Mouse (Mus musculus) olfactory bulb, adult 2 months (tissue): ENCODE results near the gene Traf1. TPM values are rescaled to one million over a fixed set of nuclear protein-coding genes. Genes with fewer than 3 reads are reported as not detected.

Source experiments
- H3K27ac ChIP-seq: fragments of 200-500 bp; 2 replicates; pipeline ENCODE4 v1.5.1; 2012; ENCODE audit warnings: low read depth, low read length; ENCODE audit not compliant: insufficient read depth
- H3K4me1 ChIP-seq: fragments of 200-500 bp; 2 replicates; pipeline ENCODE4 v1.6.1; 2012; ENCODE audit warnings: low read length; ENCODE audit not compliant: control insufficient read depth, insufficient read depth
- H3K4me3 ChIP-seq: fragments of 200-500 bp; 2 replicates; pipeline ENCODE4 v1.5.1; 2012; ENCODE audit warnings: mild to moderate bottlenecking, low read depth, low read length, moderate library complexity; ENCODE audit not compliant: insufficient read depth
- CTCF ChIP-seq: fragments of 200-500 bp; IDR thresholded peaks from 2 replicates; pipeline ENCODE4 v1.5.1; 2012; ENCODE audit warnings: low read depth, mild to moderate bottlenecking, low read length, moderate library complexity; ENCODE audit not compliant: insufficient read depth
- POLR2A ChIP-seq: fragments of 200-500 bp; IDR thresholded peaks from 2 replicates; pipeline ENCODE4 v1.6.1; 2012; ENCODE audit warnings: mild to moderate bottlenecking, low read depth, low read length, moderate library complexity; ENCODE audit not compliant: insufficient read depth
- WGBS: fragments of 180-500 bp; shearing (Covaris S2); methylation state at CpG from one replicate; pipeline ENCODE4 v1.1.7; 2018; 5-methylcytosine and 5-hydroxymethylcytosine counted together
- polyA plus RNA-seq: library from polyadenylated mRNA; stranded (reverse); fragments of >200 nt; gene quantifications from 2 replicates; pipeline ENCODE4 v1.2.4, GENCODE M21; 2012; ENCODE audit warnings: low replicate concordance; ENCODE audit not compliant: missing spikeins, insufficient read depth, insufficient read length

The Traf1 gene
- polyA plus RNA-seq, 1 experiment: not detected

GRCm38 (mm10) chr2:34951469-34951868 lies 10.1 kb downstream of the Traf1 start:
- Histone ChIP-seq H3K4me1 (no peaks in the 10 kb centered on the region), H3K4me3 (no peak overlapping the region)

GRCm38 (mm10) chr2:34948622-34949021 lies 12.9 kb downstream of the Traf1 start:
- TF ChIP-seq CTCF (no peak), POLR2A (no peak)
- WGBS: 41% methylated on average over 2 of the region's 2 CpGs
- H3K4me3 ChIP-seq: no peak overlapping the region
- no peak overlapping the region for H3K27ac ChIP-seq
- H3K4me1 ChIP-seq: peaks cover 5% of the 10 kb centered on the region; the same call in 1 of the 2 replicates

More at GRCm38 (mm10) chr2:34951469-34951868, 10.1 kb downstream of the Traf1 start:
- TF ChIP-seq POLR2A (no peak), CTCF (no peak)
- no peak overlapping the region for H3K27ac ChIP-seq

GRCm38 (mm10) chr2:34946046-34946445 lies 15.5 kb downstream of the Traf1 start:
- no peak for TF ChIP-seq CTCF
- TF ChIP-seq POLR2A: no peak
- WGBS: 43% methylated on average over 4 of the region's 4 CpGs
- Histone ChIP-seq H3K4me1 (peaks cover 6% of the 10 kb centered on the region; the same call in 1 of the 2 replicates), H3K4me3 (no peak overlapping the region), H3K27ac (no peak overlapping the region)

GRCm38 (mm10) chr2:34945580-34945979 lies 16.0 kb downstream of the Traf1 start:
- H3K4me3 ChIP-seq: no peak overlapping the region

GRCm38 (mm10) chr2:34944761-34945160 lies 16.8 kb downstream of the Traf1 start:
- WGBS: 46% methylated on average over 8 of the region's 8 CpGs
- peaks cover 6% of the 10 kb centered on the region; the same call in 1 of the 2 replicates for H3K4me1 ChIP-seq
- no peak overlapping the region for H3K4me3 ChIP-seq
- TF ChIP-seq CTCF (no peak), POLR2A (no peak)
- no peak overlapping the region for H3K27ac ChIP-seq

More at GRCm38 (mm10) chr2:34945580-34945979, 16.0 kb downstream of the Traf1 start:
- TF ChIP-seq POLR2A (no peak), CTCF (no peak)
- 73% methylated on average over 4 of the region's 4 CpGs for WGBS
- peaks cover 6% of the 10 kb centered on the region; the same call in 1 of the 2 replicates for H3K4me1 ChIP-seq
- H3K27ac ChIP-seq: no peak overlapping the region

GRCm38 (mm10) chr2:34943556-34944120 lies 17.9 kb downstream of the Traf1 start:
- WGBS: 85% methylated on average over 13 of the region's 13 CpGs
- TF ChIP-seq CTCF (no peak), POLR2A (no peak)
- Histone ChIP-seq H3K4me3 (no peak overlapping the region), H3K27ac (no peak overlapping the region), H3K4me1 (peaks cover 8% of the 10 kb centered on the region)

- TF ChIP-seq CTCF (no peak), POLR2A (no peak)
- H3K27ac ChIP-seq: no peak overlapping the region
- peaks cover 15% of the 10 kb centered on the region for H3K4me1 ChIP-seq
- WGBS: 88% methylated on average over 11 of the region's 11 CpGs
- no peak overlapping the region for H3K4me3 ChIP-seq
Measured at GRCm38 (mm10) chr2:34941061-34941675, 20.4 kb downstream of the Traf1 start.

GRCm38 (mm10) chr2:34940246-34940645 lies 21.3 kb downstream of the Traf1 start:
- peaks cover 15% of the 10 kb centered on the region for H3K4me1 ChIP-seq
- no peak overlapping the region for H3K27ac ChIP-seq
- H3K4me3 ChIP-seq: no peak overlapping the region
- TF ChIP-seq POLR2A (no peak), CTCF (no peak)
- WGBS: 80% methylated on average over 5 of the region's 5 CpGs

GRCm38 (mm10) chr2:34938269-34939208 lies 23.0 kb downstream of the Traf1 start:
- no peak overlapping the region for H3K4me3 ChIP-seq
- WGBS: 57% methylated on average over 8 of the region's 8 CpGs
- H3K4me1 ChIP-seq: peaks cover 9% of the 10 kb centered on the region
- no peak overlapping the region for H3K27ac ChIP-seq
- TF ChIP-seq CTCF (no peak), POLR2A (no peak)
